Mouse (Mus musculus) cerebellum, postnatal 10 days (tissue): ENCODE data around the gene Alpk3.

ENCODE experiments used
- DNase-seq, 2 experiments: peaks; one replicate each; pipeline ENCODE4 v3.0.0; 2021; ENCODE audit warnings: mixed read lengths in 2 of 2

Gene Alpk3

DNA sequence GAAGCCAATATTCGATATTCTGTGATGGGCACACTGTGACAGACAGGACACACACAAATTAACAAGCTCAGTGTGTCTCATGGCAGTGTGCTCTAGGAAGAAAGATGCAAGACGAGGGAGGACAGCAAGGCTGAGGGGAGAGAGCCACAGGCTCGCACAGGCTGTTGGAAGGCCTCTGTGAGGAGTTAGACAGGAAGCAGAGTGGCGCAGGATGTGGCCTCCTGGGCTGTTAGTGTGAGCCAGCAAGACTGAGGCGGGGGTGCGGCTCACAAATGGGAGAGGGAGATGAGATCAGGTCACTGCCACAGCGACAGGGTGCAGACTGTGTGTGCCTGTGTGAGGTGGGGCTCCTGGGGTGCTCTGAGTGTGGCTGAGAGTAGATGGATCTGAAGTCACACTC lies 17.9 kb downstream of the Alpk3 start:
- DNase-seq = no peak

GRCm38 (mm10) chr7:81075732-81076131 lies 18.3 kb downstream of the Alpk3 start:
- DNase-seq = no peak

GRCm38 (mm10) chr7:81077009-81077408 lies 19.6 kb downstream of the Alpk3 start:
- DNase-seq = no peak

DNA sequence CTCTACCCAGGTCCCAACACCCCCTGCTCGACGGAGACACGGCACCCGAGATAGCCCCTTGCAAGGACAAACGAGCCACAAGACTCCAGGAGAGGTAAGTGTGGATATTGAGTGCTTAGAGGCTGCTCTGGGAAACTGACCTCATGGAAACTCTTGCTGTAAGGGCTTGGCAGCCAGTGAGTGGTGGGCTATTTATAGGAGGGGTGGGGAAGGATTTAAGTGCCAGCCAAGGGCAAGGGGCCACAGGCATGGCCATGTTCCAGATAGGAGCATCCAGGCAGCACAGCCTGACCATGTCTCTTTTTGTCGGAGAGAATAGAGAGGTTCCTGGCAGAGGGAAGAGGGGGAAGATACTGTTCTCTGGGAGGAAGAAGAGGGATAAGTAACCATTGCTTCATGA lies 21.3 kb downstream of the Alpk3 start:
- DNase-seq = no peak

DNA sequence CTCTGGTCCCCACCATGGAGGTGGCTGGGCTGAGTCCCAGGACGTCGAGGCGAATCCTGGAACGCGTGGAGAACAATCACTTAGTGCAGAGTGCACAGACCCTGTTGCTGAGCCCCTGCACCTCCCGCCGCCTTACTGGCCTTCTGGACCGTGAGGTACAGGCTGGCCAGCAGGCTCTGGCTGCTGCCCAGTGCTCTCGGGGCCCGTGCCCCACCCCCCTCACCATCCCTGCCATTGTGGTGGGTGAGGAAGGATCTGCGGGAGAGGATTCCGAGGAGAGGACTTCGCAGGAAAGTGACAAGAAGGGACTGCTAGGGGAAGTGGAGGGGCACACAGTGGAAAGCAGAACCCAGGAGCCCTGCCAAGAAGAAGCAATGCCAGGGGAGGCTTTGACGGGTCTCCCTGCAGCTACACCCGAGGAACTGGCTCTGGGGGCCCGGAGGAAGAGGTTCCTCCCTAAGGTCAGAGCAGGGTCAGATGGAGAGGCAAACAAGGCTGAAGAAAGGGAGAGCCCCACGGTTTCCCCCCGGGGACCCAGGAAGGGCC lies 36.1 kb downstream of the Alpk3 start:
- DNase-seq = peak; percentile 56 to 69

GRCm38 (mm10) chr7:81094104-81094757 lies 36.8 kb downstream of the Alpk3 start:
- no peak for DNase-seq

DNA sequence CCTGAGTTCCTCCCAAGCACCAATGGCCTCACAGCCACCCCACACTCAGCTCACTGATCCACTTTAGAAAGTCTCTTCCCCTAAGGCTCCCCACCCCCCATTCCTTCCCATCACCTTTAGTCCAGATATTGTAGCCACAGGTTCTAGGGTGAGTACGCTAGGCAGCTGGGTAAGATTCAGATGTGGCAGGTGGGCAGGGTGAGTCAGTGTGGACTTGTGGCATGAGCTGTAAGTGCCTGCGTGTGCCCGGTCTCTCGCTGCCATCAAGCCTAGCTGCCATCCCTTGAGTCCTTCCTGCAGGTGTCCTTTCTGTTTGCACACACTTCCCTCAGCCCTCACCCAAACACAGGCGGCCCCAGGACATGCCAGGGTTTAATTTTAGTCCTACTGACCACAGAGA lies 42.9 kb downstream of the Alpk3 start:
- no peak for DNase-seq

- DNase-seq = no peak
Measured at GRCm38 (mm10) chr7:81102854-81103253, 45.5 kb downstream of the Alpk3 start.

DNA sequence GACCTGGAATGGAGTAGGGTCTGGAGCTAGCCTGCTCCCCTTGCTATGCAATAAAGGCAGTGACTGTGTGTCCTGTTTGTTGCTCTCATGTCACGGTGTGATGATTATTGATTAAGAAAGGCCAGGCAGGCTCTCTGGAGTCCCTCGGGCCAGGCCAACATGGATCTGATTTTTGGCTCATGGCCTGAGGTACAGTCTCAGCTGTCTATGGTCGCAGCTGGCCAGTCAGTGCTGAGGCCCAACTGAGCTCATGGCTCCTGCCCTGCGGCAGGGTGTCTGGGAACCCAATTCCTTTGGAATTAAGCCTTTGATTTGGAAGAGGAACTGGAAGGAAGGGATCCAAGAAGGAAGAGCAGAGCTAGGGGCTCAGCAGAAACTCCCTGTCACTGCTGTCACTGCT lies 48.1 kb downstream of the Alpk3 start:
- DNase-seq = peak; percentile 39 to 53

DNA sequence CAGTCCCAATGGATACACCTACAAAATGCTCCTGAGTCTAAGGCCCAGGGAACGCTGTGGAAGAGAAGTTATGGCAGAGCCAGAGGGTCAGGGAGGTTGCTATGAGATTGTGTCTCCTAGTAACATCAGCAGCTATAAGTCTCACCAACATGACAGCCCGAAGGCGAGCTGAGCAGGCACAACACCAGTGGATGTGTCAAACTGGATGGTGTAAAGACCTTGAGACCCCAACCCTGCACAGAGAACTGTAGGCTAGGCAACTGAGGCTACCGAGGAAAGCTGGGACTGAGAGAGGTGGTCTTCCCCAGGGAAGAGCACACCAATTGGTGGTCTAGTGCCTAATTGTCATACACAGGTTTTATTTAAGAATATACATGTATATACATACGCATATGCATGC lies 50.8 kb downstream of the Alpk3 start:
- DNase-seq = no peak

DNA sequence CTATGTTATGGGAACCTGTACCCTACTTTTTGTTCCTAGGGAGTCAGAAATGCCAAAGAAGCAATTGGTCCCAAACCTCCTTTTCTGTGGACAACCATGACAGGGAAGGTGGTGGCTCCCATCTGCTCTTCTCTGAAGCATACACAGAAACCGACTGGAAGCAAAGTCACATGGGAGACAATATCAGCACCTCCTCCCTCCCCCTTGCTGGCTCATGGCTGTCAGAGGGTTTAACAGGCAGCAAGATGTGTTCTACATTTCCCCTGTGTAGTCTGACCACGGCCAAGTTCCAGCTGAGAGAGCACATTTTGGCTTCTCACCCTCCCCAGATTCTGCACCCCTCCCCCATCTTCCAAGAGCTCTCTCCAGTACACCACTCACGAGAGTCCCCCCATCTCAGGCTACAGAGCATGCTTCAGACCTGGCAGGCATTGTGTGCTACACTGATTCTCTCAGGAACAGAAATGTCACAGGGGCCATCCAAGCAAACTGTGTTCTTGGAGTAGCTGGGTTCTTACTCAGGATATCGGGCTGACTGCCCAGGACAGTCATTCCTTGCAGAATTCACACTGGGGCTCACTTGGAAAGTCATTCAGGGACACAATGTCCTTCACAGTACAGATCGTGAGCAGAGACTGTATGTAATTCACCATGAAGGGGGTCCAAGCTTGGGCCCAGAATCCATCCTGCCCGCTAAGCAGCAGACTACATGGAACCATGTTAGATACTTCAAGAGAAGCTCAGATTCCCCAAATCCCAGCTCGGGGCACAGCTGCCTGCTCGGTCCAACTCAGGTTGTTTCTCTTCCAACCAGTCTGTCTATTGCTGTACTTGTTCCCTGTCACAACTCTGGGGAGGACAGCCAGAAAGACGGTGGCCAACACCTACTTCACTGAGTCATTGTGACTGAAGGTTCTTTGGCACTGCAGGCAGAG lies 52.6 kb downstream of the Alpk3 start:
- peak; percentile 85 for DNase-seq

DNA sequence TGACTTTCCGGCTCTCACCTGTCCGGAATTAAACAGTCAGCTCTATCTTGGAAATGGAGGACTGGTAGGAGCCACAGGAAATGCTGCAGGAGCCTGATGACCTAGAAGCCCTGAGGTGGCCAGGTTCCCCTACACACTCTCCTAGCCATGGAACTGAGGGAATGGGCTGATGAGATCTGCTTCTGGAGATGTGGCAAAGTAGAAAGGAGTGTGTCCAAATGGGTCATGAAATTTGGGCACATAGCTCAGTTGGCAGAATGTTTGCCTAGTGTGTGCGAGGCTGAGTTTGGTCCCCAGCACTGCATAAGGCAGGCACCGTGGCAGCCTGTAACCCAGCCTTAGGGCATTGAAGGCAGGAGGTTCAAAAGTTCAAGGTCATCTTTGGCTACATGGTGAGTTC lies 53.4 kb downstream of the Alpk3 start:
- DNase-seq = no peak

- peak; percentile 37 to 41 for DNase-seq
Measured at GRCm38 (mm10) chr7:81111729-81112128, 54.3 kb downstream of the Alpk3 start.

- DNase-seq = peak in 1 of 2 experiments; percentile 32
Measured at GRCm38 (mm10) chr7:81112686-81113360, 55.4 kb downstream of the Alpk3 start.

DNA sequence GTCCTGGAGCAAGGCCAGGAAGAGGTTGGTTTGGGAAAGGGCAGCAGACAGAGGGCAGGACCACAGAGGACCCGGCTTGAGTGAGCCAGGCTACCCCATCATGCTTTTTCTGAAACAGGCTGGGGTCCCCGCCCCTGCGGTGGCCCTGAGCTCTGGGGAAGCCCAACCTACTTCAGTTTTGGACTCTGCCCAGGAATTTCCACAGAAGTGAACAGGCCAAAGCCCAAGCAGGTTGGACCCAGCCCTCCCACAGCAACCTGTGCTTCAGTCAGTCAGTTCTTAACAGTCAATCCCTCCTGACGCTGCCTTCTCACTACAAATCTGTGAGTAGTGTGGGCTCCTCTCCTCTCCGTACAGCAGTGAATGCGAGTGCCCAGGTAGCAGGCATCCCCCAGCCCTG lies 57.2 kb downstream of the Alpk3 start, which contains the start of gene Slc28a1:
Slc28a1 (plus strand) TSS at position 245 of the 400 bp plus-strand sequence.
- peak; percentile 10 to 20 for DNase-seq

DNA sequence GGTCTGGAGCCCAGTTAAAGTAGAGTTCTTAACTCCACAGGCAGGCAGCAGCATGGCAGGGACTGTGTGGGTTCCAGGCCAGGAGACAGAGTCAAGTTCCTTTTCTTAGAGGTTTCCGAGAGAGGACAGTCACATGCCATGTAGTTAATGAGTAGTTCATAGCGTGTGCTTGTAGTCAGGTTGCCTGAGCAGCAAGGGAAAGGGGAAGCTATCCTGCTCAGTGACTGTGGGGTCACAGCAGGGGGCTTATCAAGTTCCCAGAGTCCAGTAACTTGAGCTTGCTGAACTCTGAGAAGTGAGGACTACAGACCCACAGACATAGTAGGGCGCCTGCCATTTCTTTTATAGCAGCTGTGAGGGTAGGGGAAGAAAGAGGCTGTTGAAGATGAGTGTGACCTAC lies 63.7 kb downstream of the Alpk3 start:
- DNase-seq = no peak

GRCm38 (mm10) chr7:81122808-81123207 lies 65.4 kb downstream of the Alpk3 start:
- no peak for DNase-seq

GRCm38 (mm10) chr7:81123553-81123952 lies 66.2 kb downstream of the Alpk3 start:
- no peak for DNase-seq

DNA sequence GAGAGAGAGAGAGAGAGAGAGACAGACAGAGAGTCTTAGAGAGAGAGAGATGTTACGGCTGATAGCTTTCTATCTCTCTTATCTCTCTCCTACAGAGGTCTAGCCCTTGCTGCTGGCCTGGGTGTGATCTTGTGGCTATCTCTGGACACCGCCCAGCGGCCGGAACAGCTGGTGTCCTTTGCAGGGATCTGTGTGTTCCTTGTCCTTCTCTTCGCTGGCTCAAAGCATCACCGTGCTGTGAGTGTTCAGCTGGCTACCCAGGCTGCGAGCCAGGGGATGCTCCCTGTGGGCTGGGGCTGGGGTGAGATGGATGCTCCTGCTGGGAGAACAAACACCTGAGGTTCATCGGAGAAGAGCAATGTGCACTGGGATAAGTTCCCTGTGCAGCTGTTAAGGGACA lies 67.4 kb downstream of the Alpk3 start:
- DNase-seq = peak; percentile 26 to 37

GRCm38 (mm10) chr7:81125215-81126175 lies 68.1 kb downstream of the Alpk3 start:
- peak; percentile 53 to 58 for DNase-seq

- DNase-seq = no peak
Measured at GRCm38 (mm10) chr7:81131864-81132263, 74.5 kb downstream of the Alpk3 start.

DNA sequence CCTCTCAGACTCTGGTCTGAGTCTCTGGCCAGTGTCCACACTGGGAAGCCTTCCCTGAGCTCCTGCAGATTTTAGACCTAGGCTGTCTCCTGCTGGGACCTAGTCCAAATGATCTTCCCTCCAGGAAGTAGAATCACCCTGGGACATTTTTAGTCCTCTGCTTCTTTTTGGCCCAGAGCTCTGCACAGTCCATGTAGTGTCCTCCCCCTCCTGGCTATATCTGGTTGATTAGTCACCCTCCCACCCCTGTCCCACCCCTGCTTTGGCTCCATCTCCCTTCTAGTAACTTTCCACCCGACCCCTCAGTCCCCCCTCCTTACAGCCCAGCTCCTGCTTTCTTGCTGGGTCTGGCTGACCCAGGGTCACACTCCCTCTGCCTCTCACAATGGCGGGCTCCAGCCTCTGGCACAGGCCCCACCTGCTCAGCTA lies 75.5 kb downstream of the Alpk3 start:
- peak in 1 of 2 experiments; percentile 26 for DNase-seq
